Mouse (Mus musculus) CH12.LX (cell line): ENCODE measurements around the gene Tnfaip8l2.

ENCODE experiments used
- BHLHE40 ChIP-seq: IDR thresholded peaks from 2 replicates; pipeline ENCODE4 v1.6.1; 2011; ENCODE audit warnings: mild to moderate bottlenecking, low read depth, low read length, improper control_type of control experiment
- CTCF ChIP-seq, 2 experiments: IDR thresholded peaks in 1 of 2; conservative IDR thresholded peaks in 1 of 2; 2 replicates each; pipeline ENCODE4 v1.5.1; 2011 to 2012; ENCODE audit warnings: low read depth in 2 of 2, low read length in 2 of 2, improper control_type of control experiment in 1 of 2, inconsistent platforms in 1 of 2, mild to moderate bottlenecking in 1 of 2, moderate library complexity in 1 of 2
- GABPA ChIP-seq: IDR thresholded peaks from 2 replicates; pipeline ENCODE4 v1.6.1; 2012; ENCODE audit warnings: low read depth, low read length, improper control_type of control experiment, inconsistent platforms; ENCODE audit not compliant: insufficient replicate concordance
- MAX ChIP-seq: IDR thresholded peaks from 2 replicates; pipeline ENCODE4 v1.6.1; 2011; ENCODE audit warnings: low read length, improper control_type of control experiment
- POLR2A ChIP-seq: IDR thresholded peaks from 2 replicates; pipeline ENCODE4 v1.6.1; 2011; ENCODE audit warnings: low read depth, mild to moderate bottlenecking, improper control_type of control experiment, low read length
- TBP ChIP-seq: conservative IDR thresholded peaks from 2 replicates; pipeline ENCODE4 v1.6.1; 2011; ENCODE audit warnings: low read depth, low read length, improper control_type of control experiment

GRCm38 (mm10) chr3:95130081-95130480, 12.1 kb downstream of the Tnfaip8l2 start:
- TF ChIP-seq TBP (no peak), CTCF (conservative IDR thresholded peaks at IDR 0.05 in 1 of 2, IDR thresholded peaks at IDR 0.05 in 1 of 2; ENCODE audit: low read depth in 2 of 2, low read length in 2 of 2) (no peak), POLR2A (no peak), MAX (no peak), GABPA (no peak), BHLHE40 (no peak)
